Mouse (Mus musculus): ENCODE data around the gene Sox5. TPM values are rescaled to one million over a fixed set of nuclear protein-coding genes. Genes with fewer than 3 reads are reported as not detected.

Sox5 gene
- polyA plus RNA-seq, 1 experiment from 2014 or later, result 25.8 TPM

GRCm38 (mm10) chr6:144016929-144017328 is 764.8 kb downstream of the Sox5 start:
- Histone ChIP-seq H3K9me3 (replicated peaks; ENCODE audit: control insufficient read depth, low read length) (no peaks in the 10 kb centered on the region), H3K27ac (ENCODE audit: low read length) (0 out of 2 replicates have a peak overlapping the region, but pooled peaks have one; percentile 6), H3K4me3 (replicated peaks; ENCODE audit: low read length) (no peak overlapping the region), H3K36me3 (ENCODE audit: control insufficient read depth, insufficient read depth, low read length) (no peaks in the 10 kb centered on the region), H3K4me2 (ENCODE audit: low read depth, low read length) (no peak overlapping the region), H3K4me1 (ENCODE audit: control insufficient read depth, insufficient read depth, low read length) (no peaks in the 10 kb centered on the region), H3K9ac (ENCODE audit: low read length) (no peak overlapping the region), H3K27me3 (ENCODE audit: control insufficient read depth, insufficient read depth, low read length) (no peaks in the 10 kb centered on the region)
- no peak for ATAC-seq (ENCODE audit: insufficient read depth, low FRiP score)

- Histone ChIP-seq H3K4me2 (ENCODE audit: low read depth, low read length) (no peak overlapping the region), H3K4me1 (ENCODE audit: control insufficient read depth, insufficient read depth, low read length) (no peaks in the 10 kb centered on the region), H3K27ac (ENCODE audit: low read length) (no peak overlapping the region), H3K9me3 (replicated peaks; ENCODE audit: control insufficient read depth, low read length) (no peaks in the 10 kb centered on the region), H3K9ac (ENCODE audit: low read length) (no peak overlapping the region), H3K36me3 (ENCODE audit: control insufficient read depth, insufficient read depth, low read length) (no peaks in the 10 kb centered on the region), H3K27me3 (ENCODE audit: control insufficient read depth, insufficient read depth, low read length) (no peaks in the 10 kb centered on the region), H3K4me3 (replicated peaks; ENCODE audit: low read length) (no peak overlapping the region)
- ATAC-seq (ENCODE audit: insufficient read depth, low FRiP score), result no peak
- WGBS, result 80% methylated on average over 14 of the region's 14 CpGs
Measured at GRCm38 (mm10) chr6:144011880-144012524, 769.8 kb downstream of the Sox5 start.

GRCm38 (mm10) chr6:144010995-144011394 is 770.8 kb downstream of the Sox5 start:
- ATAC-seq (ENCODE audit: insufficient read depth, low FRiP score), result no peak
- H3K4me1 ChIP-seq (ENCODE audit: control insufficient read depth, insufficient read depth, low read length), result no peaks in the 10 kb centered on the region

GRCm38 (mm10) chr6:144010285-144010684 is 771.5 kb downstream of the Sox5 start:
- Histone ChIP-seq H3K9me3 (replicated peaks; ENCODE audit: control insufficient read depth, low read length) (no peaks in the 10 kb centered on the region), H3K36me3 (ENCODE audit: control insufficient read depth, insufficient read depth, low read length) (no peaks in the 10 kb centered on the region), H3K4me2 (ENCODE audit: low read depth, low read length) (no peak overlapping the region), H3K4me3 (replicated peaks; ENCODE audit: low read length) (no peak overlapping the region), H3K27ac (ENCODE audit: low read length) (no peak overlapping the region), H3K9ac (ENCODE audit: low read length) (no peak overlapping the region), H3K4me1 (ENCODE audit: control insufficient read depth, insufficient read depth, low read length) (no peaks in the 10 kb centered on the region), H3K27me3 (ENCODE audit: control insufficient read depth, insufficient read depth, low read length) (no peaks in the 10 kb centered on the region)
- no peak for ATAC-seq (ENCODE audit: insufficient read depth, low FRiP score)

More at GRCm38 (mm10) chr6:144010995-144011394, 770.8 kb downstream of the Sox5 start:
- Histone ChIP-seq H3K9me3 (replicated peaks; ENCODE audit: control insufficient read depth, low read length) (no peaks in the 10 kb centered on the region), H3K4me3 (replicated peaks; ENCODE audit: low read length) (no peak overlapping the region), H3K4me2 (ENCODE audit: low read depth, low read length) (no peak overlapping the region), H3K9ac (ENCODE audit: low read length) (no peak overlapping the region), H3K27me3 (ENCODE audit: control insufficient read depth, insufficient read depth, low read length) (no peaks in the 10 kb centered on the region), H3K36me3 (ENCODE audit: control insufficient read depth, insufficient read depth, low read length) (no peaks in the 10 kb centered on the region), H3K27ac (ENCODE audit: low read length) (no peak overlapping the region)
- WGBS, result 79% methylated on average over 3 of the region's 3 CpGs

- no peak for ATAC-seq (ENCODE audit: insufficient read depth, low FRiP score)
- 88% methylated on average over 6 of the region's 6 CpGs for WGBS
Measured at GRCm38 (mm10) chr6:144005132-144005531, 776.6 kb downstream of the Sox5 start.

GRCm38 (mm10) chr6:143998201-143998600 is 783.6 kb downstream of the Sox5 start:
- no peak overlapping the region for H3K4me2 ChIP-seq (ENCODE audit: low read depth, low read length)
- H3K4me3 ChIP-seq (replicated peaks; ENCODE audit: low read length), result no peak overlapping the region
- ATAC-seq (ENCODE audit: insufficient read depth, low FRiP score), result no peak
- no peaks in the 10 kb centered on the region for H3K9me3 ChIP-seq (replicated peaks; ENCODE audit: control insufficient read depth, low read length)
- H3K36me3 ChIP-seq (ENCODE audit: control insufficient read depth, insufficient read depth, low read length), result no peaks in the 10 kb centered on the region
- 62% methylated on average over 13 of the region's 13 CpGs for WGBS
- no peaks in the 10 kb centered on the region for H3K4me1 ChIP-seq (ENCODE audit: control insufficient read depth, insufficient read depth, low read length)
- no peaks in the 10 kb centered on the region for H3K27me3 ChIP-seq (ENCODE audit: control insufficient read depth, insufficient read depth, low read length)
- H3K9ac ChIP-seq (ENCODE audit: low read length), result no peak overlapping the region
- no peak overlapping the region for H3K27ac ChIP-seq (ENCODE audit: low read length)

More at GRCm38 (mm10) chr6:144005132-144005531, 776.6 kb downstream of the Sox5 start:
- Histone ChIP-seq H3K4me2 (ENCODE audit: low read depth, low read length) (no peak overlapping the region), H3K9ac (ENCODE audit: low read length) (no peak overlapping the region), H3K27ac (ENCODE audit: low read length) (no peak overlapping the region), H3K27me3 (ENCODE audit: control insufficient read depth, insufficient read depth, low read length) (no peaks in the 10 kb centered on the region), H3K36me3 (ENCODE audit: control insufficient read depth, insufficient read depth, low read length) (no peaks in the 10 kb centered on the region), H3K4me1 (ENCODE audit: control insufficient read depth, insufficient read depth, low read length) (no peaks in the 10 kb centered on the region), H3K4me3 (replicated peaks; ENCODE audit: low read length) (no peak overlapping the region), H3K9me3 (replicated peaks; ENCODE audit: control insufficient read depth, low read length) (no peaks in the 10 kb centered on the region)

GRCm38 (mm10) chr6:143997616-143998015 is 784.2 kb downstream of the Sox5 start:
- ATAC-seq (ENCODE audit: insufficient read depth, low FRiP score), result no peak
- no peaks in the 10 kb centered on the region for H3K36me3 ChIP-seq (ENCODE audit: control insufficient read depth, insufficient read depth, low read length)
- 62% methylated on average over 11 of the region's 11 CpGs for WGBS
- H3K9ac ChIP-seq (ENCODE audit: low read length), result no peak overlapping the region
- H3K4me3 ChIP-seq (replicated peaks; ENCODE audit: low read length), result no peak overlapping the region
- no peak overlapping the region for H3K4me2 ChIP-seq (ENCODE audit: low read depth, low read length)
- no peaks in the 10 kb centered on the region for H3K9me3 ChIP-seq (replicated peaks; ENCODE audit: control insufficient read depth, low read length)
- H3K27me3 ChIP-seq (ENCODE audit: control insufficient read depth, insufficient read depth, low read length), result no peaks in the 10 kb centered on the region
- H3K27ac ChIP-seq (ENCODE audit: low read length), result no peak overlapping the region
- H3K4me1 ChIP-seq (ENCODE audit: control insufficient read depth, insufficient read depth, low read length), result no peaks in the 10 kb centered on the region

GRCm38 (mm10) chr6:143995046-143995445 is 786.7 kb downstream of the Sox5 start:
- Histone ChIP-seq H3K4me2 (ENCODE audit: low read depth, low read length) (no peak overlapping the region), H3K27ac (ENCODE audit: low read length) (no peak overlapping the region), H3K4me3 (replicated peaks; ENCODE audit: low read length) (no peak overlapping the region), H3K9me3 (replicated peaks; ENCODE audit: control insufficient read depth, low read length) (no peaks in the 10 kb centered on the region), H3K9ac (ENCODE audit: low read length) (no peak overlapping the region), H3K4me1 (ENCODE audit: control insufficient read depth, insufficient read depth, low read length) (no peaks in the 10 kb centered on the region), H3K36me3 (ENCODE audit: control insufficient read depth, insufficient read depth, low read length) (no peaks in the 10 kb centered on the region), H3K27me3 (ENCODE audit: control insufficient read depth, insufficient read depth, low read length) (no peaks in the 10 kb centered on the region)
- no peak for ATAC-seq (ENCODE audit: insufficient read depth, low FRiP score)
- 66% methylated on average over 4 of the region's 4 CpGs for WGBS

- ATAC-seq (ENCODE audit: insufficient read depth, low FRiP score), result no peak
- Histone ChIP-seq H3K4me2 (ENCODE audit: low read depth, low read length) (no peak overlapping the region), H3K36me3 (ENCODE audit: control insufficient read depth, insufficient read depth, low read length) (no peaks in the 10 kb centered on the region), H3K4me1 (ENCODE audit: control insufficient read depth, insufficient read depth, low read length) (no peaks in the 10 kb centered on the region), H3K27me3 (ENCODE audit: control insufficient read depth, insufficient read depth, low read length) (no peaks in the 10 kb centered on the region), H3K9ac (ENCODE audit: low read length) (no peak overlapping the region), H3K27ac (ENCODE audit: low read length) (no peak overlapping the region), H3K9me3 (replicated peaks; ENCODE audit: control insufficient read depth, low read length) (no peaks in the 10 kb centered on the region), H3K4me3 (replicated peaks; ENCODE audit: low read length) (no peak overlapping the region)
Measured at GRCm38 (mm10) chr6:143987548-143987947, 794.2 kb downstream of the Sox5 start.

Measured in stomach, embryonic 16.5 days (tissue).